Mouse (Mus musculus) embryonic facial prominence, embryonic 14.5 days (tissue): ENCODE results near the gene Zbtb7a. TPM values are rescaled to one million over a fixed set of nuclear protein-coding genes. Genes with fewer than 3 reads are reported as not detected.
A peak's percentile ranks its signal among the peaks of the same experiment; 100 is the strongest.

Experiments used
- ATAC-seq: fragments of 200-750 bp; cut with Nextera tagmentation; 2 replicates; pipeline ENCODE4 v1.8.0; 2017; ENCODE audit warnings: low read depth, moderate number of reproducible peaks, moderate TSS enrichment
- DNase-seq: peaks from one replicate; pipeline ENCODE4 v3.0.0-alpha.2; 2015; ENCODE audit warnings: low spot score
- H3K27ac ChIP-seq: fragments of 300-500 bp; sonication (generic); replicated peaks from 2 replicates; pipeline ENCODE4 v1.5.1; 2014; ENCODE audit warnings: low read depth, mild to moderate bottlenecking, low read length, moderate library complexity
- H3K27me3 ChIP-seq: fragments of 300-500 bp; sonication (generic); replicated peaks from 2 replicates; pipeline ENCODE4 v1.6.1; 2014; ENCODE audit warnings: low read length; ENCODE audit not compliant: control insufficient read depth, insufficient read depth
- H3K36me3 ChIP-seq: fragments of 300-500 bp; sonication (generic); 2 replicates; pipeline ENCODE4 v1.6.1; 2014; ENCODE audit warnings: low read length, mixed read lengths; ENCODE audit not compliant: control insufficient read depth, insufficient read depth
- H3K4me1 ChIP-seq: fragments of 300-500 bp; sonication (generic); 2 replicates; pipeline ENCODE4 v1.6.1; 2014; ENCODE audit warnings: antibody characterized with exemption, low read length; ENCODE audit not compliant: control insufficient read depth, insufficient read depth
- H3K4me2 ChIP-seq: fragments of 300-500 bp; sonication (generic); 2 replicates; pipeline ENCODE4 v1.6.1; 2014; ENCODE audit warnings: low read depth, mild to moderate bottlenecking, low read length, moderate library complexity, mixed read lengths
- H3K4me3 ChIP-seq: fragments of 300-500 bp; sonication (generic); 2 replicates; pipeline ENCODE4 v1.5.1; 2014; ENCODE audit warnings: low read depth, mild to moderate bottlenecking, low read length
- H3K9ac ChIP-seq: fragments of 300-500 bp; sonication (generic); 2 replicates; pipeline ENCODE4 v1.6.1; 2014; ENCODE audit warnings: low read depth, mild to moderate bottlenecking, low read length, moderate library complexity, mixed read lengths
- H3K9me3 ChIP-seq: fragments of 300-500 bp; sonication (generic); 2 replicates; pipeline ENCODE4 v1.6.1; 2016; ENCODE audit warnings: low read length; ENCODE audit not compliant: control insufficient read depth
- WGBS: fragments of 180-500 bp; shearing (Covaris S2); extraction: QIAGEN DNeasy Blood & Tissue Kit; methylation state at CpG from one replicate; pipeline ENCODE4 v1.1.7; 2014; 5-methylcytosine and 5-hydroxymethylcytosine counted together
- polyA plus RNA-seq: library from polyadenylated mRNA; unstranded; fragments of >200 nt; fragmentation: Nextera tagmentation; extraction: Ambion mirVana; gene quantifications from 2 replicates; pipeline ENCODE4 v1.2.1, GENCODE M21; 2014

Gene Zbtb7a
- polyA plus RNA-seq, 1 experiment from 2014 or later: 25.9 TPM

DNA sequence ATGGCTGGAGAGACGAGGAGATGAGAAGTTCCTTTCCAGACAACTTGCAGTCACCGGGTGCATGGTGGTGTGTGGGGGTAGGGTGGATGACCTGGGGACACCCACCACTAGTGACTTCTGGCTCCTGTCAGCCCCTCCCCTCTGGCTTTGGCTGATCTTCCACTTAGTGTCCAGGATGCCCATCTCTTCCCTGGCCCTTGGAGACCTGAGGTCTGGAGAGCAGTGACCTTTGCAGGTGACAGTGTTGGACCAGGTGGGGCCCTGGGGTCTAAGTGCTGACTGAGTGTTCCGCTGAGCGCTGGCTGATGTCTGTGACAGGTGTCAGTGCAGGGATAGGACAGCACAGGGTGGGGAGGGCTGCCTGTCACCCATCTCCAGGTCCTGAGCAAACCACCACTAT is 60.3 kb downstream of the Zbtb7a start:
- Histone ChIP-seq H3K9me3 (no peaks in the 10 kb centered on the region), H3K4me1 (peaks cover 11% of the 10 kb centered on the region; the same call in 1 of the 2 replicates), H3K36me3 (peaks cover 9% of the 10 kb centered on the region), H3K27me3 (peaks cover 32% of the 10 kb centered on the region), H3K4me3 (no peak overlapping the region), H3K9ac (no peak overlapping the region), H3K27ac (no peak overlapping the region), H3K4me2 (no peak overlapping the region)
- 53% methylated on average over 4 of the region's 4 CpGs for WGBS
- DNase-seq (no peak), ATAC-seq (no peak)

DNA sequence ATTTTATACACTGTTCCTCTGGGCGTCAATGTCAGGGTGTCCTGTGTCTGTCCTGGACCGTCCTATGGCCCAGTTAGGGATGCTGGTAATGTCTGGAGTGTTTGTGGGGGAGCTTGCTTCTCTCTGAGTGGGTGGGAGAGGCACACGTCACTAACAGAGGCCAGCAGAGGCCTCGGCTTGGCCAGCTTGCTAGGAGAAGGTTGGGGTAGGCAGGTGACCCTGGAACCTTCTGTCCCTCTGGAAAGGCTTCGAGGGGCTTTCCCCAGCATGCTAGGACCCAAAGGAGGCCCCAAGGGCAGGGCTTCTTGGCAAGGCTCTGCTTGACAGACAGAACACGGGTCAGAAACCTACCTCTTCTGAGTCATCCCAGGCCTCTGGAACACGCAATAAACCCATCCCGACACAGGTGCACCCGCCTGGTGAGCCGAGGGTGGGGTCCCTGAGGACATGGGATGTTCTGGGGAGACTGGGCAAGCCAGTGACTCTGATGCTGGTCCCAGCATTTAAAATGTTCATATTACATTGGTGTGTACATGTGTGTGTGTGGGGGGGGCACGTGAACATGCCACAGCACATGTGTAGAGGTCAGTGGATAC is 61.5 kb downstream of the Zbtb7a start:
- H3K9ac ChIP-seq: no peak overlapping the region
- WGBS: 67% methylated on average over 11 of the region's 11 CpGs

DNA sequence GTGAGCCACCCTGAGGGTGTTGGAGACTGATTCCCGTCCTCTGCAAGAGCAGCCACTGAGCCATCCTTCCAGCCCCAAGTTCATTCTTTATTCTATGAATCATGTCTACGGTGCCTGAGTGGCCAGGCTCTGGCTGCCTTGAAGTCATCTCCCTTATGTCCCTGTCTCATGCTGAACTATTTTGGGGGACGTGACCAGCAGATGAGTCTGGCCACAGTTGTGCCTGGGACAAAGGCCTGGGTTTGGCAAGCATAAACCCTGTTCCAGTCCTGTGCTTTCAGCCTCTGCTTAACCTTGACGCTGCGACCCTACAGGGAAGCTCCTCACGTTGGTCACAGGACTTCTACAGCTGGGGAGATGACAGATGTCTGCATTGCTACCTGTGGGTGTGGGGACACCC is 62.3 kb downstream of the Zbtb7a start:
- 48% methylated on average over 6 of the region's 6 CpGs for WGBS
- H3K27ac ChIP-seq: no peak overlapping the region

More for the DNA sequence above, 61.5 kb downstream of the Zbtb7a start:
- no peak overlapping the region for H3K27ac ChIP-seq
- peaks cover 32% of the 10 kb centered on the region for H3K27me3 ChIP-seq
- H3K4me2 ChIP-seq: no peak overlapping the region
- ATAC-seq (no peak), DNase-seq (no peak)
- no peaks in the 10 kb centered on the region for H3K36me3 ChIP-seq
- peaks cover 11% of the 10 kb centered on the region; the same call in 1 of the 2 replicates for H3K4me1 ChIP-seq
- H3K9me3 ChIP-seq: no peaks in the 10 kb centered on the region
- no peak overlapping the region for H3K4me3 ChIP-seq

DNA sequence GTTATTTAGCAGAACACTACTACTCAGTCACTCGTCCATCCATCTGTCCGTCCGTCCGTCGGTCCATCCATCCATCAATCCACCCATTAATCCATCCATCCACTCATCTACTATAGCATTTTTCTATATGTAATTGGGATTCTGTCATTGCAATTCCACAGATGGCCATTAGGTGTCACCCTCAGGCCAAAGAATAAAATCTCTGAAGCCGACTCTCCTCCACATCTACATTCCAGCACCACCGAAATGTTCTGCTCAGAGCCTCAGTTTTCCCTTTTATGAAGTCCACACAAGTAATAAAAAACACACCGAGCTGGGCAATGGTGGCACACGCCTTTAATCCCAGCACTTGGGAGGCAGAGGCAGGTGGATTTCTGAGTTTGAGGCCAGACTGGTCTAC is 63.2 kb downstream of the Zbtb7a start:
- Histone ChIP-seq H3K9me3 (no peaks in the 10 kb centered on the region), H3K4me1 (peaks cover under 1% of the 10 kb centered on the region; the same call in 1 of the 2 replicates), H3K27me3 (peaks cover 31% of the 10 kb centered on the region), H3K36me3 (no peaks in the 10 kb centered on the region), H3K4me2 (no peak overlapping the region), H3K9ac (no peak overlapping the region), H3K27ac (no peak overlapping the region), H3K4me3 (no peak overlapping the region)
- 1% methylated on average over 9 of the region's 9 CpGs for WGBS
- peak; percentile 71 for DNase-seq
- no peak for ATAC-seq

More for the DNA sequence above, 62.3 kb downstream of the Zbtb7a start:
- Histone ChIP-seq H3K36me3 (no peaks in the 10 kb centered on the region), H3K4me3 (no peak overlapping the region), H3K27me3 (peaks cover 32% of the 10 kb centered on the region), H3K9ac (no peak overlapping the region), H3K4me2 (no peak overlapping the region), H3K4me1 (peaks cover 6% of the 10 kb centered on the region; the same call in 1 of the 2 replicates), H3K9me3 (no peaks in the 10 kb centered on the region)
- DNase-seq: no peak
- no peak for ATAC-seq

DNA sequence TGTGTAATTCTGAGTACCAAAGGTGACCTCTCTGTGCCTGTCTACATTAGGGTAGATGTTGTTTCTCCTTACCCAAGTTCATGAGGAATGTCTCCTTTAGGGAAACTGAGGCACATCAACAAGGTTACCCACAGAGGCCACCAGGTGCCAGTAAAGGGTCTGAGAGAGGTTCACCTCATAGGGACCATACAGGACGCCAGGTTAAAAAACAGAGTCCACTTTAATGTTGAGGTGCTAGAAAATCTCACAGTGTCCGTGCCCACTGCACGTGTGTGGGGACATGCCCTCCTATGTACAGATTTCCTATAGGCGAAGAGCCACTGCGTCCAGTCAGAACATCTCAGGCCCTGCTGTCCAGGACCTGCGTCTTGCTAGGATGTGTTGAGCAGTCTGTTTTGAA is 64.0 kb downstream of the Zbtb7a start:
- 88% methylated on average over 6 of the region's 6 CpGs for WGBS
- Histone ChIP-seq H3K27ac (no peak overlapping the region), H3K4me2 (no peak overlapping the region), H3K36me3 (no peaks in the 10 kb centered on the region), H3K9ac (no peak overlapping the region), H3K27me3 (peaks cover 23% of the 10 kb centered on the region), H3K9me3 (no peaks in the 10 kb centered on the region), H3K4me1 (no peaks in the 10 kb centered on the region; the same call in 1 of the 2 replicates), H3K4me3 (no peak overlapping the region)
- ATAC-seq (no peak), DNase-seq (no peak)

DNA sequence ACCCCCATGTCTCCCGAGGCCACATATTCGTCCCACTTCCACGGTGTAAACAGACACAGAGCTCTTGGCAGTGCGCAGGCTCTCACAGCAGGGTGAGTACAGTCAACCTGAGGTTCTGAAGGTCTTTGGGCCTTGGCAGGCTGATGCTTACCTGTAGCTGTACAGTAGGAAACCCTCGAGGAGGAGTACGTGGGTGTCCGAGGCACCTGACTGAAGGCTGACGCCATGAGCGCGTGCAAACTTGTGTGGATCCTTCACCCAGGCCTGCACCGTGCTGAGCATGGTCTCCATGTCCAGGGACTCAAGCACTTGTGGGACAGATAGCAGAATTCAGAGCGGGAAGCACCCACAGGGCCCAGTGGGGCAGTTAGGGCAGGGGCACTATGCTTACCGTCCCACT is 65.1 kb downstream of the Zbtb7a start:
- WGBS: 78% methylated on average over 12 of the region's 13 CpGs
- H3K36me3 ChIP-seq: no peaks in the 10 kb centered on the region
- no peak overlapping the region for H3K4me3 ChIP-seq
- ATAC-seq (no peak), DNase-seq (no peak)
- H3K27me3 ChIP-seq: peaks cover 13% of the 10 kb centered on the region
- H3K4me2 ChIP-seq: no peak overlapping the region
- no peaks in the 10 kb centered on the region for H3K9me3 ChIP-seq
- H3K9ac ChIP-seq: no peak overlapping the region
- H3K4me1 ChIP-seq: no peaks in the 10 kb centered on the region
- H3K27ac ChIP-seq: no peak overlapping the region

DNA sequence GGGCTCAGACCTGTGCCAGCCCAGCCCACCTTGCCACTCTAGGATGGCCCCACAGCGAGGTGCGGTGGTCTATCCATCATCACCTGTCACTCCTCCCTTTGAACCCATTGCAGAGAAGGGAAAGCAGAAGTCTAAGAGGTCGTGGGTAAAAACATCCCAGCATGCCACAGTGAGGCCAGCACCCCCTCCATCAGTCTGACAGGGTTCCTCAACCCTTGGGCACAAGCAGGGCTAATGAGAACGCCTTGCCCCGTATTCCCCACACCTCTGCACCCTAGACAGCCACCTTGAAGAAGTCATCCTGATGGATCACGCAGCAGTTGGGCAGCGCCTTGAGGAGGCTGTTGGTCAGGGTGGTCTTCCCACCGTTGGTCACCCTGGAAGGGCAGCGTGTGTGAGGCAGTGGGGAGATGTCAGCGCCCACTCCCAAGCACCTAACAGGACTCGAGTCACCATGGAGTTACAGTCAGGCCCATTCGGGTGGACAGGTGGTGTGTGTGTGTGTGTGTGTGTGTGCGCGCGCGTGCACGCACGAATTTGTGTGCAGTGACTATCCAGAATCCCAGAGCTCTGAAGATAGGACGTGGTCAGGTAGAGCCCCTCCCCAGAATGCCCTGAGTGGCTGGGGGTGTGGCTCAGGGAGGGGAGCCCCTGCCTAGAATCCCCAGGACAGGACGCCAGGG is 65.7 kb downstream of the Zbtb7a start:
- Histone ChIP-seq H3K9me3 (no peaks in the 10 kb centered on the region), H3K4me1 (no peaks in the 10 kb centered on the region), H3K9ac (no peak overlapping the region), H3K4me3 (no peak overlapping the region), H3K27ac (no peak overlapping the region), H3K27me3 (peaks cover 7% of the 10 kb centered on the region), H3K36me3 (no peaks in the 10 kb centered on the region), H3K4me2 (no peak overlapping the region)
- ATAC-seq (no peak), DNase-seq (no peak)
- 79% methylated on average over 19 of the region's 20 CpGs for WGBS

DNA sequence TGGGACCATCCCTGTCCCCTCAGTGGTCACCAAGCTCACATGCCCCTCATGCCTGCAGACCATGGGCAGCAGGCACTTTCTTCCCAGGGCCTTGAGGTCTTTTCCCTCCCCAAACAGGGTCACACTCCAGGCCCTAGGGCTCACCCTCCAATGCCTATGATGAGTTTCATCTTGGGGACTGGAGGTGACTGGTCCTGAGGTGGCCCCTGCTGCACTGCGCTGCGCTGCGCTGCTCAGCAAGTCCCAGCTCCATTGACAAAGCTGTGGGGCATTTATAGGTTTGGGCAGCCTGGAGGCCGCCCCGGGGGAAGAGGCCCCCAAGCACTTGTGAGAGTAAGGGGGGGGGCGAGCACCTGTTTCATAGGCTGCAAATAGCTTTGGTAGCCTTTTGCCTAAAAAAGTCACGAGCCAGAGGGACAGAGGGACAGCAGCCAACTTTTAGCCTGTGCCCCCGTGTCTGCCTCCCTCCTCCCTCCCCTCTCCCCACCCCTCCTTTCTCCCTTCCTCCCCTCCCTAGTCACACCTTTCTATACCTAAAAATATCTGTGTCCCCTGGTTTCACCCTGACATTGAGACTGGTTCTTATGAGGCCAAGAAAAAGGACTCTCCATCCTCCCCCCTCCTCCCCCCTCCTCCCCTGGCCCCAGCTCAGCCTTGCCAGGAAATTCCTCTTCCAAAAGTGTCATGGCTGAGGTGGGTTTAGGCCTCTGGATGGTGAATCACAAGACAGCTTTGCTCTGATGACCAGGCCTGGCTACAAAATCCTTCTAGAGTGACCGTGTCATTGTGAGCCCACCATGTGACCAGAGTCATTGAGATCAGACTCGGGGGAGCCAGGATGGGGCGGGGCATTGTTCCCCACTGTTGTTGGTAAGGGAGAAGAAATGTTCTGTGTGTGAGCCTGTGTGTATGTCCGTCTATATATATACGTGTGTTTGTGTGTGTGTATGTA is 67.1 kb downstream of the Zbtb7a start, which contains the start of gene Nmrk2:
TSS of gene Nmrk2 (minus strand) at position 245 of the 952 bp plus-strand sequence.
- Histone ChIP-seq H3K27ac (no peak within 1 kb of the TSS), H3K4me3 (no peak within 1 kb of the TSS), H3K9me3 (no peaks in the 10 kb centered on the region), H3K4me1 (no peaks in the 10 kb centered on the region), H3K9ac (no peak within 1 kb of the TSS), H3K36me3 (no peaks in the 10 kb centered on the region), H3K27me3 (no peaks in the 10 kb centered on the region), H3K4me2 (no peak within 1 kb of the TSS)
- 45% methylated on average over 11 of the region's 13 CpGs for WGBS
- no peak for DNase-seq
- no peak for ATAC-seq
